ENCODE assay signal across 15 mouse cellular contexts in the genomic region with DNA sequence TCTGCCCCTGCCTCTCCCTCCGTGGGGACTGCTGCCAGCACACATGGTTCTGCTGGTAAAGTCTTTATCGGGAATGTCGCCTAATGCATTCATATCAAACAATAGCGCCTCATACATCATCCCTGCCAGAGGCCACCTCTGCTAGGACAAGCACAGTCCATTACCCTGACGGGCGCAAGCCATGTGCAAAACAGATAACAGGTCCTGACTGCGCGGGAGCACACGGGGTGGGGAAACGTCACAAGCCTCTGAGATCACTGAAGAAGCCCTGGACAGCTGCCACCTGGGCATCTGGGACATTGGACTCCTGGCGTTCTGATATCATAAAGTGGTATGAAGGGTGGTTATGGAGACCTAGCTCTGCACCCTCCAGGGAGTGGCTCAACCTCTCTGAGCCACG.
DNase-seq lines count a peak whose midpoint lies in the region; ATAC-seq lines count a peak whose summit lies in the region.
"Had no signal": no experiment of that assay in that cellular context is flagged by ENCODE, and none has a peak within 500 bp of the region (broad histone marks: within the 10 kb centered on the region; RNA-seq: fewer than 3 reads in every experiment).

No protein-coding gene starts in this region.

- ATAC-seq in kidney, embryonic 14.5 days (ENCODE audit: low FRiP score, low TSS enrichment) = peak; percentile 43; the same call in 1 of the 2 replicates
- ATAC-seq in heart, embryonic 15.5 days (replicated peaks; ENCODE audit: insufficient number of reproducible peaks, insufficient read depth, low FRiP score, low read depth) = peak; percentile 71
- no peak for ATAC-seq in inflammation-experienced regulatory T-cells, adult 6 months
- ATAC-seq: lung, postnatal 0 days; midbrain, embryonic 16.5 days had no signal

- H3K9ac ChIP-seq in kidney, embryonic 14.5 days (ENCODE audit: low read depth, low read length) = no peak overlapping the region
- no peak overlapping the region for H3K9ac ChIP-seq in heart, embryonic 15.5 days
- H3K9ac ChIP-seq: kidney, embryonic 15.5 days had no signal

- no peak overlapping the region for H3K4me3 ChIP-seq in kidney, embryonic 14.5 days (ENCODE audit: low read length)
- no peak overlapping the region for H3K4me3 ChIP-seq in heart, embryonic 15.5 days
- H3K4me3 ChIP-seq: heart, adult 2 months; kidney, embryonic 15.5 days; left cerebral cortex, adult 2 months had no signal

- no peak overlapping the region for H3K27ac ChIP-seq in kidney, embryonic 14.5 days (ENCODE audit: low read depth, low read length)
- 0 out of 2 replicates have a peak overlapping the region, but pooled peaks have one; percentile 21 for H3K27ac ChIP-seq in heart, embryonic 15.5 days
- H3K27ac ChIP-seq: heart, adult 2 months; kidney, embryonic 15.5 days; left cerebral cortex, adult 2 months had no signal

- 0 out of 2 replicates have a peak, but pooled peaks cover 3% of the 10 kb centered on the region for H3K4me1 ChIP-seq in kidney, embryonic 14.5 days (ENCODE audit: control insufficient read depth, insufficient read depth, low read length)
- peaks cover 17% of the 10 kb centered on the region for H3K4me1 ChIP-seq in heart, embryonic 15.5 days (replicated peaks)

- no peaks in the 10 kb centered on the region for H3K9me3 ChIP-seq in kidney, embryonic 14.5 days (ENCODE audit: control insufficient read depth, low read length)
- H3K9me3 ChIP-seq in heart, embryonic 15.5 days (replicated peaks) = no peaks in the 10 kb centered on the region
- H3K9me3 ChIP-seq: kidney, embryonic 15.5 days had no signal

- DNase-seq in cerebellum, postnatal 14 days = peak; percentile 17 to 45
- no peak for DNase-seq in cerebellum, adult 11-12 months
- no peak for DNase-seq in kidney, postnatal 14 days
- peak; percentile 23 for DNase-seq in mesoderm, embryonic 11.5 days (ENCODE audit: low read depth, low spot score)
- DNase-seq in right cerebral cortex, adult 18-20 months = no peak
- DNase-seq: liver; right cerebral cortex, postnatal 14 days had no signal

- 0 out of 2 replicates have a peak, but pooled peaks cover 4% of the 10 kb centered on the region for H3K27me3 ChIP-seq in kidney, embryonic 14.5 days (ENCODE audit: control insufficient read depth, insufficient read depth, low read length)
- peaks cover 23% of the 10 kb centered on the region for H3K27me3 ChIP-seq in heart, embryonic 15.5 days

- 81% methylated on average over 12 of the region's 12 CpGs for WGBS in kidney, embryonic 14.5 days
- 28% methylated on average over 12 of the region's 12 CpGs for WGBS in heart, embryonic 15.5 days

- H3K36me3 ChIP-seq in kidney, embryonic 14.5 days (ENCODE audit: control insufficient read depth, insufficient read depth, low read length) = no peaks in the 10 kb centered on the region
- H3K36me3 ChIP-seq in heart, embryonic 15.5 days = no peaks in the 10 kb centered on the region
- H3K36me3 ChIP-seq: kidney, embryonic 15.5 days had no signal

- H3K4me2 ChIP-seq in kidney, embryonic 14.5 days (replicated peaks; ENCODE audit: low read depth, low read length) = no peak overlapping the region
- no peak overlapping the region; the same call in 1 of the 2 replicates for H3K4me2 ChIP-seq in heart, embryonic 15.5 days
- H3K4me2 ChIP-seq: kidney, embryonic 15.5 days had no signal

Comparison
In these comparisons a context has a peak if more than half of its experiments do, and no peak if none do; other contexts are left out.
1. DNase-seq: peak in cerebellum, postnatal 14 days (2 of 2) and mesoderm, embryonic 11.5 days (single experiment); none in cerebellum, adult 11-12 months (single experiment), kidney, postnatal 14 days (single experiment) and right cerebral cortex, adult 18-20 months (single experiment).